Mouse (Mus musculus) liver, embryonic 15.5 days (tissue): ENCODE results near the gene Egflam. TPM values are rescaled to one million over a fixed set of nuclear protein-coding genes. Genes with fewer than 3 reads are reported as not detected.

Experiments used
- ATAC-seq: fragments of 200-750 bp; cut with Nextera tagmentation; 2 replicates; pipeline ENCODE4 v1.8.0; 2017; ENCODE audit warnings: moderate number of reproducible peaks, mild to moderate bottlenecking, moderate library complexity; ENCODE audit not compliant: insufficient read depth
- H3K27ac ChIP-seq: fragments of 300-500 bp; sonication (generic); replicated peaks from 2 replicates; pipeline ENCODE4 v1.5.1; 2015; ENCODE audit warnings: mild to moderate bottlenecking, inconsistent platforms
- H3K27me3 ChIP-seq: fragments of 300-500 bp; sonication (generic); 2 replicates; pipeline ENCODE4 v1.6.1; 2015; ENCODE audit warnings: mild to moderate bottlenecking, inconsistent platforms
- H3K36me3 ChIP-seq: fragments of 300-500 bp; sonication (generic); replicated peaks from 2 replicates; pipeline ENCODE4 v1.6.1; 2015; ENCODE audit warnings: moderate library complexity, mild to moderate bottlenecking, inconsistent platforms
- H3K4me1 ChIP-seq: fragments of 300-500 bp; sonication (generic); replicated peaks from 2 replicates; pipeline ENCODE4 v1.6.1; 2015; ENCODE audit warnings: inconsistent platforms
- H3K4me2 ChIP-seq: fragments of 300-500 bp; sonication (generic); 2 replicates; pipeline ENCODE4 v1.6.1; 2015; ENCODE audit warnings: moderate library complexity, mild to moderate bottlenecking, inconsistent platforms
- H3K4me3 ChIP-seq: fragments of 300-500 bp; sonication (generic); replicated peaks from 2 replicates; pipeline ENCODE4 v1.5.1; 2015; ENCODE audit warnings: mild to moderate bottlenecking, inconsistent platforms
- H3K9ac ChIP-seq: fragments of 300-500 bp; sonication (generic); 2 replicates; pipeline ENCODE4 v1.6.1; 2015; ENCODE audit warnings: moderate library complexity, mild to moderate bottlenecking, inconsistent platforms
- H3K9me3 ChIP-seq: fragments of 300-500 bp; sonication (generic); replicated peaks from 2 replicates; pipeline ENCODE4 v1.6.1; 2016; ENCODE audit warnings: inconsistent platforms
- WGBS: fragments of 180-500 bp; shearing (Covaris S2); methylation state at CpG from one replicate; pipeline ENCODE4 v1.1.7; 2015; ENCODE audit warnings: mixed read lengths; ENCODE audit not compliant: insufficient replicate concordance; 5-methylcytosine and 5-hydroxymethylcytosine counted together
- polyA plus RNA-seq: library from polyadenylated mRNA; unstranded; fragments of >200 nt; fragmentation: Nextera tagmentation; extraction: Ambion mirVana; gene quantifications from 2 replicates; pipeline ENCODE4 v1.2.1, GENCODE M21; 2015

Gene Egflam
- 0.55 and 0.67 TPM in 2 replicates for polyA plus RNA-seq

DNA sequence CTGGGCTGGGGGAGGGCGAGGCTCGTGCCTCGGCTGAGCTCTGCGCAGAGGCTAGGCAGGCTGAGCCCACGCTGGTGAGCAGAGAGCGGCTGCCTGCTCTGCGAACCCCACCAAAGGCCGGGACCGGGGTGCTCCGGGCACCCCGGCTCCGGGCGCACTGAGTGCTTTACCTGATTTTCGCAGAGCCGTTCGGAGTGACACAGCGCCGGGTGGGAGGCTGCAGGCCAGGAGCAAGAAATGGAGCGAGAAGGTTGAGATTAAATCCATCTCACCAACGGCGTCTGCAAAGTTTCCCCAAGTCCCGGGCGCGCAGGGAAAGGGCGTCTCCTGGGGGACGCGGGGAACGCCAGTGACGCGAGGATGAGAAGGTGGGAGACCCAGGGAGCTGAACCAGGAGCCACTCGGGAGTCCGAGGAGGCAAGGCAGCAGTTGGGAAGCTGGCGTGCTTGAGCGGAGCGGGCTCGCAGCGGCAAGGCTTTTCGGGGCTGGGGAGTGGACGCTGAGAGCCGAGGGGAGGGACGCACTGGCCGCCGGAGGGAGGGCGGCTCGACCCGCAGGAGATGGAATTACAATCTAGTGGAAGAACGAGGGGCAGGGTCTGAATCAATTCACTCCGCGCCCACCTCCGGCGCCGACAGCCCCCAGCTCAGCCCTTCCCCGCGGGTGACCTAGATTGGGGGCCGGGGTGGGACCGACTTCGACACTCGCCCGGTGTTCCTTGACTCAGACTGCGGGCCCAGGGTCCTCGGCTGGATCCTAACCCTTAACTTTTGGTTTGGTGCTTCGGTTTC lies at the start of gene Egflam:
Egflam (minus strand) TSS at position 578 of the 791 bp plus-strand sequence.
- Histone ChIP-seq H3K9ac (no peak within 1 kb of the TSS), H3K27ac (no peak within 1 kb of the TSS), H3K4me3 (peak within 1 kb of the TSS; percentile 38), H3K36me3 (no peaks in the 10 kb centered on the region), H3K4me1 (no peaks in the 10 kb centered on the region), H3K9me3 (no peaks in the 10 kb centered on the region), H3K27me3 (peaks cover 38% of the 10 kb centered on the region), H3K4me2 (peak within 1 kb of the TSS; percentile 61)
- 1% methylated on average over 62 of the region's 62 CpGs for WGBS
- ATAC-seq: no peak

GRCm38 (mm10) chr15:7443396-7444315 lies 45.5 kb upstream of the Egflam start:
- Histone ChIP-seq H3K4me2 (no peak overlapping the region), H3K27me3 (no peaks in the 10 kb centered on the region), H3K4me1 (no peaks in the 10 kb centered on the region), H3K36me3 (no peaks in the 10 kb centered on the region), H3K4me3 (no peak overlapping the region), H3K9me3 (no peaks in the 10 kb centered on the region), H3K9ac (no peak overlapping the region), H3K27ac (no peak overlapping the region)
- 50% methylated on average over 17 of the region's 17 CpGs for WGBS
- no peak for ATAC-seq

DNA sequence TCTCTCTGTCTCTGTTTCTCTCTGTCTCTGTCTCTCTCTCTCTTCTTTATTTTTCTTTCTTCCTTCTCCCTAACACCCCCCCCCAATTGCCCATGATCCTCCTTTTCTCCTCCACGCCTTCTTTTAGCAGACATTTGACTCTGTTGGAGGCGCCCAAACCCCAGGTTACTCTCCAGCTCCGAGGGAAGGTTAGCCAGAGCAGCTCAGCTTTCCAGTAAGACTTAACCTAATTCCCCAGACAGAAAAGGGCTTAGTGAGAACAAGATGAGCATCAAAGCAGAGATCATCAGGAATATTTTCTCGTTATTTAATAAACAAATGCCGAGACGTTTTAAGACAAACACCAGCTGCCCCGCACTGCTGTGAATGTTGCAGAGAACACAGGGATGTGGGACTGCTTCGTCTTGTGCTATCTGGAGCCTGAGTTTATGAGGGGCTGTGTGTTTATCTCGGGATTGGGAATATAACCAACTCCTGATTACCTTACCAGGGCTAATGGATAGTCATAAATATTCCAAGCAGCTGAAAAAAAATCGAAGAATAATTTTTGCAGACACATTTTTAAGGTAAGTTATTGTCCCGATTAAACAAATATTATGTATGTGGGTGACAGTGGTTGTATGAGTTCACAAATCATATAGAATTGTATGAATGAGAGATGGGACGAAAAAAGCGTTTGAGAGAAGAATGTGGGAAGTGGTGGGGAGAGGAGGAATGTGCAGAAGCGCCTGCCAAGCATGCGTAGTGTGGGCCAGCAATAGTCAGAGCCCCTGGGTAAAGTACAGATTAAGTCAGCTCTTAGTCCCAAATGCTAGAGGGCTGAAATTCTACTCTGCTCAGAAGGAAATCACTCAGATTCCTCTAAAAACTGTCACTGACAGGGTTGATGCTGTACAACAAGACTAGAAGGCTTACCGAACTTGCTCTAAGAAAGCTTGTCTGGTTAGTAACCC lies 44.2 kb upstream of the Egflam start:
- Histone ChIP-seq H3K4me3 (no peak overlapping the region), H3K4me2 (no peak overlapping the region), H3K27me3 (no peaks in the 10 kb centered on the region), H3K9me3 (no peaks in the 10 kb centered on the region), H3K27ac (no peak overlapping the region), H3K36me3 (no peaks in the 10 kb centered on the region), H3K4me1 (no peaks in the 10 kb centered on the region), H3K9ac (no peak overlapping the region)
- ATAC-seq: no peak
- WGBS: 46% methylated on average over 16 of the region's 16 CpGs

DNA sequence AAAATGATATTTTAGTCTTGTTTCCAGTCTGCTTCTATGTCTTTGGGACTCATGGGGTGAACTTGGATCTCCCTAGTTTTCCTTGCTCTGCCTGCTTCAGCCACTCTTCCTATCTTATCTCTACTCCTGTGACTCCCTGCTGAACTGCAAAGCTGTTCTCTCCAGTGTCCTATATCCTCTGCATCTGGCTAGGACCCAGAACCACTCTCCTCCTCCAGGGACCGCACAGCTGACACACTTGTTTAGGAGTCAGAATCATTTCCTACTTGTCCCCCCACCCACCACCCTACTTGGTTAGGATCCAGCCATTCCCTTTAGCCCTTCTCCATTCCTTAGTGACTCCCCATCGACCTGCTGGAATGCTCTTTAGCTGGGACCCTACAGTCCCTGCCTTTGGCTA lies 26.1 kb upstream of the Egflam start:
- no peaks in the 10 kb centered on the region for H3K36me3 ChIP-seq
- no peak for ATAC-seq
- no peaks in the 10 kb centered on the region for H3K27me3 ChIP-seq
- no peak overlapping the region for H3K4me3 ChIP-seq
- H3K9me3 ChIP-seq: no peaks in the 10 kb centered on the region
- H3K4me1 ChIP-seq: no peaks in the 10 kb centered on the region
- no peak overlapping the region for H3K9ac ChIP-seq
- WGBS: 59% methylated on average over 2 of the region's 2 CpGs
- H3K27ac ChIP-seq: no peak overlapping the region
- no peak overlapping the region for H3K4me2 ChIP-seq

- WGBS: 61% methylated on average over 8 of the region's 8 CpGs
These were observed 6.3 kb upstream of the Egflam start for GRCm38 (mm10) chr15:7404521-7404920.

DNA sequence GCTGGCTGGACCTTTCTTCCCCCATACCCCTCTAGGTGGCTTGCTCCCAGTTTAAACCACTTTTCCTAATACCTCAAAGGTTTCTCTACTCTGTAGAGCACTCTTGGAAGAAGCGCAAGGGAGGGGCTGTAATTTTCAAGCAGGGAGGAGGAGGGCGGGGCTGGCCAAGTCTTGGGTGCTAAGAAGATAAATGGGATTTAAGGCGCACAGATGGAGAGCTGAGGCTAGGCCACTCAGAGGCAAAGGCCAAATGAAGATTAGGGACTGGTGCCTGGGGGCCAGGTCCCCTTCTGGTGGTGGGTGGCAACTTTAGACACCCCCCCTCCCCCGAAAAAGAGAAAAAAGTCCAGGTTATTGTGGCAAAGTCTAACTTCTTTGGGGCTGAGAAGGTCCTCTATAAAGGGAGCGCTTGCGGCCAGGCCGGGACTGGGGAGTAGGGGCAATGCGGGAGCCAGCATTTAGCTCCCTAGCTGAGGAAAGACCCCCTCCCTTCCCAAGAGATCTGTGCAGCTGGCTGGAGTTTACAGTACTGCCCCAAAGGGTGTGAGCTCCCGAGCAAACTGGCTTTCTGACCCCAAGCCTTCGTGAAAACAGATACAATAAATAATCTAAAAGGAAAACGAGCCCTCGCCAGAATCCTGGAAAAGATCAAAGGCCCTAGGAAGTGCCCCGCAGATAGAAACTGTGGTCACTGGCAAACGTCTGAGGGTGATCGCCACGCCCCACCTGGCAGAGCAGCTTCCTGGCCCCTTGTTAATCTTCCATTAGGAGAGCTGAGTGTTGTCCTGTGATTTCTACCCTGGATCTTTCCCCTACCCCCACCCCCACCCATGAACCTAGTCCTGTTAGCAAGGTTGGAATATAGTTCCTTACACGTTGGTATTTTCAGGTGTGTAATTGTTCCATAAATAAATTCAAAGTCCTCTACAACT lies 680 bp upstream of the Egflam start:
- Histone ChIP-seq H3K36me3 (no peaks in the 10 kb centered on the region), H3K9ac (no peak overlapping the region), H3K4me1 (no peaks in the 10 kb centered on the region), H3K4me3 (peak overlapping the region; percentile 38), H3K9me3 (no peaks in the 10 kb centered on the region), H3K27ac (no peak overlapping the region), H3K27me3 (peaks cover 38% of the 10 kb centered on the region), H3K4me2 (peak overlapping the region; percentile 61)
- WGBS: 4% methylated on average over 17 of the region's 17 CpGs
- no peak for ATAC-seq

More at GRCm38 (mm10) chr15:7404521-7404920, 6.3 kb upstream of the Egflam start:
- H3K4me1 ChIP-seq: no peaks in the 10 kb centered on the region
- H3K27me3 ChIP-seq: peaks cover 3% of the 10 kb centered on the region
- H3K4me2 ChIP-seq: no peak overlapping the region
- H3K36me3 ChIP-seq: no peaks in the 10 kb centered on the region
- no peak for ATAC-seq
- no peak overlapping the region for H3K9ac ChIP-seq
- no peak overlapping the region for H3K4me3 ChIP-seq
- no peak overlapping the region for H3K27ac ChIP-seq
- H3K9me3 ChIP-seq: no peaks in the 10 kb centered on the region

- no peak for ATAC-seq
- Histone ChIP-seq H3K27ac (no peak overlapping the region), H3K27me3 (peaks cover 38% of the 10 kb centered on the region), H3K4me1 (no peaks in the 10 kb centered on the region), H3K36me3 (no peaks in the 10 kb centered on the region), H3K9me3 (no peaks in the 10 kb centered on the region), H3K9ac (no peak overlapping the region), H3K4me2 (peak overlapping the region; percentile 61), H3K4me3 (peak overlapping the region; percentile 38)
- WGBS: 2% methylated on average over 8 of the region's 8 CpGs
These were observed 763 bp downstream of the Egflam start for GRCm38 (mm10) chr15:7397446-7397817.

GRCm38 (mm10) chr15:7383349-7383748 lies 14.8 kb downstream of the Egflam start:
- no peaks in the 10 kb centered on the region for H3K4me1 ChIP-seq
- no peaks in the 10 kb centered on the region for H3K9me3 ChIP-seq
- no peak for ATAC-seq
- no peaks in the 10 kb centered on the region for H3K36me3 ChIP-seq
- no peaks in the 10 kb centered on the region for H3K27me3 ChIP-seq
- 58% methylated on average over 4 of the region's 4 CpGs for WGBS
- H3K4me3 ChIP-seq: no peak overlapping the region
- no peak overlapping the region for H3K9ac ChIP-seq
- no peak overlapping the region for H3K4me2 ChIP-seq
- H3K27ac ChIP-seq: no peak overlapping the region

DNA sequence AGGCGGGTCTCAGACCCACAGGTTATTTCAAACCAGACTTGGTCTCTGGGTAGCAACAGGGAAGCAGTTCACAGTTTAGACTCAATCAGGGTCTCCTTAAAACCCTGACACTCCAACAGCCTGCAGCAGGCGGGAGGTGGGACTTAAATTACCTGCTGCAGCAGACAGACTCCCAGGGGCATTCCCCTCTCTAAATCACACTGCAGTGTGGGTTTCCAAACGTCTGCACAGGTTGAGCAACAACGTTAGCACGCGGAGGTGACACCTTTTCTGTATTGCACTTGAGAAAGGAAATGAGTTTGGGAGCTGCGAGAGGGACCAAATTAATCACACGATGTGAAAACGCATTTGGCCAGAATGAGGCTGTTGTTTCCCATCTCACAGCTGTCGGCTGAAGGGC lies 15.7 kb downstream of the Egflam start:
- no peak overlapping the region for H3K4me3 ChIP-seq

GRCm38 (mm10) chr15:7352635-7353051 lies 45.6 kb downstream of the Egflam start:
- H3K4me1 ChIP-seq: no peaks in the 10 kb centered on the region
- no peak overlapping the region for H3K9ac ChIP-seq
- no peaks in the 10 kb centered on the region for H3K9me3 ChIP-seq
- H3K4me2 ChIP-seq: no peak overlapping the region
- no peaks in the 10 kb centered on the region for H3K27me3 ChIP-seq
- no peak overlapping the region for H3K27ac ChIP-seq
- H3K4me3 ChIP-seq: no peak overlapping the region
- no peaks in the 10 kb centered on the region for H3K36me3 ChIP-seq
- ATAC-seq: no peak
- 39% methylated on average over 1 of the region's 1 CpGs for WGBS

More for the DNA sequence above, 15.7 kb downstream of the Egflam start:
- Histone ChIP-seq H3K27ac (no peak overlapping the region), H3K36me3 (no peaks in the 10 kb centered on the region), H3K27me3 (no peaks in the 10 kb centered on the region), H3K9ac (no peak overlapping the region), H3K9me3 (no peaks in the 10 kb centered on the region), H3K4me2 (no peak overlapping the region), H3K4me1 (no peaks in the 10 kb centered on the region)
- ATAC-seq: no peak
- 40% methylated on average over 10 of the region's 10 CpGs for WGBS
